29 mouse cellular contexts compared by ENCODE assay signal in genomic region chr17:42690531-42690930, GRCm38 (mm10). TPM values are rescaled to one million over a fixed set of nuclear protein-coding genes. Genes with fewer than 3 reads are reported as not detected.
DNase-seq lines count a peak whose midpoint lies in the region; ATAC-seq lines count a peak whose summit lies in the region.
"Had no signal": no experiment of that assay in that cellular context is flagged by ENCODE, and none has a peak within 500 bp of the region (broad histone marks: within the 10 kb centered on the region; RNA-seq: fewer than 3 reads in every experiment).

No protein-coding gene starts in this region.

- no peak overlapping the region for H3K9ac ChIP-seq in stomach, embryonic 15.5 days
- H3K9ac ChIP-seq: embryonic facial prominence, embryonic 12.5 days; forebrain, embryonic 13.5 days; heart, embryonic 12.5 days; heart, embryonic 15.5 days; hindbrain, embryonic 13.5 days had no signal

- no peaks in the 10 kb centered on the region for H3K9me3 ChIP-seq in stomach, embryonic 15.5 days
- H3K9me3 ChIP-seq: embryonic facial prominence, embryonic 12.5 days; forebrain, embryonic 10.5 days; forebrain, embryonic 13.5 days; heart, embryonic 12.5 days; heart, embryonic 15.5 days; hindbrain, embryonic 10.5 days; hindbrain, embryonic 13.5 days had no signal

- peak; percentile 19 for DNase-seq in urinary bladder, postnatal 25 days (ENCODE audit: low spot score)
- no peak for DNase-seq in urinary bladder, postnatal 10 days (ENCODE audit: low spot score)
- DNase-seq in gonadal fat pad, adult 2 months (ENCODE audit: low read depth), result peak; percentile 52
- DNase-seq in adrenal gland, postnatal 36 days, result no peak
- DNase-seq: adrenal gland, adult 8-10 months; adrenal gland, postnatal 25 days; cerebellum, adult 18-20 months; cerebellum, adult 9-10 months; cerebellum, postnatal 14 days; gastrocnemius, postnatal 10 days; gastrocnemius, postnatal 36 days; heart, adult 18-20 months; heart, postnatal 10 days; heart, postnatal 36 days had no signal

- H3K4me2 ChIP-seq in stomach, embryonic 15.5 days, result no peak overlapping the region
- H3K4me2 ChIP-seq: embryonic facial prominence, embryonic 12.5 days; forebrain, embryonic 13.5 days; heart, embryonic 12.5 days; heart, embryonic 15.5 days; hindbrain, embryonic 13.5 days had no signal

- H3K27ac ChIP-seq in stomach, embryonic 15.5 days, result 0 out of 2 replicates have a peak overlapping the region, but pooled peaks have one; percentile 19
- H3K27ac ChIP-seq: embryonic facial prominence, embryonic 12.5 days; forebrain, embryonic 10.5 days; forebrain, embryonic 13.5 days; heart, embryonic 15.5 days; hindbrain, embryonic 10.5 days; hindbrain, embryonic 13.5 days had no signal

- WGBS in stomach, embryonic 15.5 days, result 83% methylated on average over 8 of the region's 8 CpGs

- ATAC-seq in stomach, embryonic 15.5 days (ENCODE audit: insufficient read depth, low FRiP score, low read depth), result no peak
- no peak for ATAC-seq in activated CD4-positive, CD25-positive, alpha-beta regulatory T cell, adult 4 months
- ATAC-seq: CD4-positive, CD25-positive, alpha-beta regulatory T cell, adult 4 months; forebrain, embryonic 13.5 days; forebrain, embryonic 16.5 days; hindbrain, embryonic 16.5 days had no signal

- H3K27me3 ChIP-seq in stomach, embryonic 15.5 days (replicated peaks), result no peaks in the 10 kb centered on the region
- H3K27me3 ChIP-seq: embryonic facial prominence, embryonic 12.5 days; forebrain, embryonic 13.5 days; heart, embryonic 12.5 days; heart, embryonic 15.5 days; hindbrain, embryonic 13.5 days had no signal

- no peaks in the 10 kb centered on the region for H3K36me3 ChIP-seq in stomach, embryonic 15.5 days
- H3K36me3 ChIP-seq: embryonic facial prominence, embryonic 12.5 days; forebrain, embryonic 10.5 days; heart, embryonic 12.5 days; heart, embryonic 15.5 days; hindbrain, embryonic 10.5 days; hindbrain, embryonic 13.5 days had no signal

- H3K4me1 ChIP-seq in stomach, embryonic 15.5 days, result no peaks in the 10 kb centered on the region
- H3K4me1 ChIP-seq: forebrain, embryonic 10.5 days; forebrain, embryonic 13.5 days; heart, embryonic 12.5 days; heart, embryonic 15.5 days; hindbrain, embryonic 10.5 days; hindbrain, embryonic 13.5 days had no signal

- H3K4me3 ChIP-seq in stomach, embryonic 15.5 days (replicated peaks), result no peak overlapping the region
- H3K4me3 ChIP-seq: embryonic facial prominence, embryonic 12.5 days; erythroblast, embryonic 14.5 days; forebrain, embryonic 10.5 days; forebrain, embryonic 13.5 days; heart, embryonic 12.5 days; heart, embryonic 15.5 days; hindbrain, embryonic 10.5 days; hindbrain, embryonic 13.5 days had no signal

RNA-seq across cellular contexts. Expression of gene Adgrf4, which starts 1.6 kb away (rescaled TPM):
- 0.31 and 0.33 TPM in 2 replicates for polyA plus RNA-seq in gonadal fat pad, adult 2 months (2012; rRNA removed)
- 0.76 and 1.8 TPM in 2 replicates for polyA plus RNA-seq in stomach, embryonic 15.5 days (2015; fragmentation: Nextera tagmentation; extraction: Ambion mirVana)
- under 1 TPM in 1 of 2 experiments, not detected in 1; 0.13 TPM for total RNA-seq in adrenal gland, postnatal 36 days (2021)
- not detected for polyA plus RNA-seq in activated CD4-positive, CD25-positive, alpha-beta regulatory T cell, adult 4 months (2017; shearing (Covaris generic))
- total RNA-seq: MEL had no signal
- polyA plus RNA-seq: CD4-positive, CD25-positive, alpha-beta regulatory T cell, adult 4 months; erythroblast, embryonic 14.5 days; forebrain, embryonic 10.5 days; heart, embryonic 12.5 days; hindbrain, embryonic 10.5 days had no signal

RNA-seq across cellular contexts. Expression of gene Adgrf2, which starts 51.4 kb away (rescaled TPM):
- polyA plus RNA-seq in gonadal fat pad, adult 2 months (2012; rRNA removed), result 0.07 and 0.14 TPM in 2 replicates
- 0.35 and 0.85 TPM in 2 replicates for polyA plus RNA-seq in stomach, embryonic 15.5 days (2015; fragmentation: Nextera tagmentation; extraction: Ambion mirVana)
- not detected for total RNA-seq in adrenal gland, postnatal 36 days (2021)
- not detected for polyA plus RNA-seq in activated CD4-positive, CD25-positive, alpha-beta regulatory T cell, adult 4 months (2017; shearing (Covaris generic))
- total RNA-seq: MEL had no signal
- polyA plus RNA-seq: C2C12; CD4-positive, CD25-positive, alpha-beta regulatory T cell, adult 4 months; erythroblast, embryonic 14.5 days; forebrain, embryonic 10.5 days; hindbrain, embryonic 10.5 days; hindbrain, embryonic 16.5 days had no signal

Comparison
In these comparisons a context has a peak if more than half of its experiments do, and no peak if none do; other contexts are left out.
1. DNase-seq: peak in urinary bladder, postnatal 25 days (single experiment) and gonadal fat pad, adult 2 months (single experiment); none in urinary bladder, postnatal 10 days (single experiment) and adrenal gland, postnatal 36 days (0 of 2).